Comparison of ENCODE assay signal across 11 mouse cellular contexts in the genomic region with DNA sequence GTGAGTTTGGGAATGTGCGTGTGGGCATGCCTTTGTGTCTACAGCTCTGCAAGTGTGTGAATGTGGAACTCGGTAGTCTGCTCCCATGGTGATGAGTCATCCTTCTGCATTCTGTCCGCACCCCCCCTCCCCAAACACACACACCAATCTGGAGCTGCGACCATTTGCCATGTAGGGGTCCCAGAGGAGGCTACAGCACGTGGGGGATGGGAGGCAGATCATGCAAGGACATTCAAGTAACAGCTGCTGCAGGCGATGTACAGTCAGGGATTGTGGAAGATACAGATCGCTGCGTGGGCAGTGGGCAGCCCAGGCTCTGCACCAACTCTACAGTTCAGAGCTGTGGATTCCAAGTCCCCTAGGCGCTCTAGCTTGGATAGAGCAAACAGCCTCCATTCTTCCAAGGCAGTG. TPM values are rescaled to one million over a fixed set of nuclear protein-coding genes. Genes with fewer than 3 reads are reported as not detected.
DNase-seq lines count a peak whose midpoint lies in the region; ATAC-seq lines count a peak whose summit lies in the region.
"Had no signal": no experiment of that assay in that cellular context is flagged by ENCODE, and none has a peak within 500 bp of the region (broad histone marks: within the 10 kb centered on the region; RNA-seq: fewer than 3 reads in every experiment).

No protein-coding gene starts in this region.

- no peaks in the 10 kb centered on the region for H3K36me3 ChIP-seq in embryonic facial prominence, embryonic 14.5 days (ENCODE audit: control insufficient read depth, insufficient read depth, low read length)
- H3K36me3 ChIP-seq in embryonic facial prominence, embryonic 10.5 days (replicated peaks), result no peaks in the 10 kb centered on the region
- no peaks in the 10 kb centered on the region for H3K36me3 ChIP-seq in midbrain, embryonic 10.5 days
- H3K36me3 ChIP-seq in kidney, embryonic 16.5 days (ENCODE audit: insufficient read depth, low read length), result no peaks in the 10 kb centered on the region
- H3K36me3 ChIP-seq in forebrain, embryonic 12.5 days (replicated peaks), result no peaks in the 10 kb centered on the region

- no peak overlapping the region for H3K4me2 ChIP-seq in embryonic facial prominence, embryonic 14.5 days (ENCODE audit: low read depth, low read length)
- no peak overlapping the region for H3K4me2 ChIP-seq in kidney, embryonic 16.5 days (replicated peaks; ENCODE audit: low read depth, low read length)
- H3K4me2 ChIP-seq in forebrain, embryonic 12.5 days, result no peak overlapping the region

- peaks cover 48% of the 10 kb centered on the region for H3K27me3 ChIP-seq in embryonic facial prominence, embryonic 14.5 days (replicated peaks; ENCODE audit: control insufficient read depth, insufficient read depth, low read length)
- H3K27me3 ChIP-seq in embryonic facial prominence, embryonic 10.5 days (replicated peaks; ENCODE audit: low read depth, poor library complexity, severe bottlenecking), result peaks cover 77% of the 10 kb centered on the region
- H3K27me3 ChIP-seq in midbrain, embryonic 10.5 days (ENCODE audit: low read depth, poor library complexity, severe bottlenecking), result peaks cover 78% of the 10 kb centered on the region
- peaks cover 42% of the 10 kb centered on the region for H3K27me3 ChIP-seq in kidney, embryonic 16.5 days (ENCODE audit: insufficient read depth, low read length)
- peaks cover 57% of the 10 kb centered on the region for H3K27me3 ChIP-seq in forebrain, embryonic 12.5 days

- no peak overlapping the region for H3K9ac ChIP-seq in embryonic facial prominence, embryonic 14.5 days (ENCODE audit: low read depth, low read length)
- no peak overlapping the region for H3K9ac ChIP-seq in kidney, embryonic 16.5 days (replicated peaks; ENCODE audit: low read length)
- no peak overlapping the region for H3K9ac ChIP-seq in forebrain, embryonic 12.5 days

- WGBS in embryonic facial prominence, embryonic 14.5 days, result 50% methylated on average over 9 of the region's 9 CpGs
- WGBS in embryonic facial prominence, embryonic 10.5 days, result 71% methylated on average over 9 of the region's 9 CpGs
- WGBS in midbrain, embryonic 10.5 days, result 61% methylated on average over 9 of the region's 9 CpGs
- WGBS in kidney, embryonic 16.5 days, result 54% methylated on average over 9 of the region's 9 CpGs
- WGBS in forebrain, embryonic 12.5 days, result 63% methylated on average over 9 of the region's 9 CpGs

- no peak overlapping the region for H3K27ac ChIP-seq in embryonic facial prominence, embryonic 14.5 days (replicated peaks; ENCODE audit: low read depth, low read length)
- H3K27ac ChIP-seq in embryonic facial prominence, embryonic 10.5 days (replicated peaks), result no peak overlapping the region
- H3K27ac ChIP-seq in midbrain, embryonic 10.5 days (replicated peaks), result peak overlapping the region; percentile 43; the same call in 1 of the 2 replicates
- no peak overlapping the region for H3K27ac ChIP-seq in kidney, embryonic 16.5 days (ENCODE audit: low read length)
- H3K27ac ChIP-seq in forebrain, embryonic 12.5 days, result no peak overlapping the region

- no peak overlapping the region for H3K4me3 ChIP-seq in embryonic facial prominence, embryonic 14.5 days (ENCODE audit: low read depth, low read length)
- H3K4me3 ChIP-seq in embryonic facial prominence, embryonic 10.5 days, result no peak overlapping the region
- H3K4me3 ChIP-seq in midbrain, embryonic 10.5 days, result no peak overlapping the region
- no peak overlapping the region for H3K4me3 ChIP-seq in kidney, embryonic 16.5 days (ENCODE audit: low read length)
- H3K4me3 ChIP-seq in forebrain, embryonic 12.5 days (replicated peaks), result no peak overlapping the region
- H3K4me3 ChIP-seq: erythroblast, embryonic 14.5 days; megakaryocyte, embryonic 14.5 days had no signal

- no peaks in the 10 kb centered on the region for H3K9me3 ChIP-seq in embryonic facial prominence, embryonic 14.5 days (ENCODE audit: control insufficient read depth, low read length)
- 0 out of 2 replicates have a peak, but pooled peaks cover 4% of the 10 kb centered on the region for H3K9me3 ChIP-seq in embryonic facial prominence, embryonic 10.5 days
- no peaks in the 10 kb centered on the region for H3K9me3 ChIP-seq in midbrain, embryonic 10.5 days (replicated peaks)
- H3K9me3 ChIP-seq in kidney, embryonic 16.5 days (ENCODE audit: low read length), result peaks cover 7% of the 10 kb centered on the region
- no peaks in the 10 kb centered on the region for H3K9me3 ChIP-seq in forebrain, embryonic 12.5 days

- H3K4me1 ChIP-seq in embryonic facial prominence, embryonic 14.5 days (ENCODE audit: control insufficient read depth, insufficient read depth, low read length), result peaks cover 7% of the 10 kb centered on the region; the same call in 1 of the 2 replicates
- peaks cover 21% of the 10 kb centered on the region for H3K4me1 ChIP-seq in embryonic facial prominence, embryonic 10.5 days
- H3K4me1 ChIP-seq in midbrain, embryonic 10.5 days, result peaks cover 28% of the 10 kb centered on the region
- peaks cover 12% of the 10 kb centered on the region for H3K4me1 ChIP-seq in kidney, embryonic 16.5 days (ENCODE audit: insufficient read depth, low read length)
- H3K4me1 ChIP-seq in forebrain, embryonic 12.5 days, result peaks cover 19% of the 10 kb centered on the region

- DNase-seq in embryonic facial prominence, embryonic 14.5 days (ENCODE audit: low spot score), result peak; percentile 18
- DNase-seq in embryonic facial prominence, embryonic 10.5 days (ENCODE audit: low spot score), result no peak
- peak; percentile 48 to 51 for DNase-seq in layer of hippocampus, adult 8-10 months (ENCODE audit: low spot score in 2 of 2)
- no peak for DNase-seq in midbrain, embryonic 10.5 days (ENCODE audit: low spot score)
- DNase-seq in right cerebral cortex, postnatal 14 days, result peak; percentile 65
- DNase-seq in kidney, adult 9 months, result no peak

- ATAC-seq in embryonic facial prominence, embryonic 14.5 days (ENCODE audit: low read depth), result peak; percentile 37; the same call in 1 of the 2 replicates
- ATAC-seq in kidney, embryonic 16.5 days (ENCODE audit: low FRiP score, low TSS enrichment), result no peak
- ATAC-seq in forebrain, embryonic 12.5 days (ENCODE audit: low FRiP score), result no peak

RNA-seq across cellular contexts. Expression of gene Hcrtr1, which starts 1.8 kb away (rescaled TPM):
- 0.19 and 0.30 TPM in 2 replicates for polyA plus RNA-seq in embryonic facial prominence, embryonic 14.5 days (2014; fragmentation: Nextera tagmentation; extraction: Ambion mirVana)
- polyA plus RNA-seq in embryonic facial prominence, embryonic 10.5 days (2016; fragmentation: Nextera tagmentation; extraction: Ambion mirVana), result 0.21 and 0.41 TPM in 2 replicates
- 1 to 10 TPM; 1.6 to 2.9 (median 2.4) TPM for total RNA-seq in layer of hippocampus, adult 8-10 months (2022)
- polyA plus RNA-seq in midbrain, embryonic 10.5 days (2016; fragmentation: Nextera tagmentation; extraction: Ambion mirVana), result 0.23 and 0.31 TPM in 2 replicates
- polyA plus RNA-seq in kidney, embryonic 16.5 days (2015; fragmentation: Nextera tagmentation; extraction: Ambion mirVana), result 0.19 and 0.31 TPM in 2 replicates
- polyA plus RNA-seq in forebrain, embryonic 12.5 days (2016; fragmentation: Nextera tagmentation; extraction: Ambion mirVana), result 0.10 TPM in 1 of 2 replicates, not detected in the other
- total RNA-seq: liver, adult 2 months had no signal
- polyA plus RNA-seq: erythroblast, embryonic 14.5 days had no signal

RNA-seq across cellular contexts. Expression of gene Tinagl1, which starts 33.9 kb away (rescaled TPM):
- 21.8 and 23.9 TPM in 2 replicates for polyA plus RNA-seq in embryonic facial prominence, embryonic 14.5 days (2014; fragmentation: Nextera tagmentation; extraction: Ambion mirVana)
- 10.7 and 12.3 TPM in 2 replicates for polyA plus RNA-seq in embryonic facial prominence, embryonic 10.5 days (2016; fragmentation: Nextera tagmentation; extraction: Ambion mirVana)
- 10 to 100 TPM in 3 of 4 experiments, 1 to 10 TPM in 1; 9.7 to 11.8 (median 11.0) TPM for total RNA-seq in layer of hippocampus, adult 8-10 months (2022)
- polyA plus RNA-seq in midbrain, embryonic 10.5 days (2016; fragmentation: Nextera tagmentation; extraction: Ambion mirVana), result 7.4 and 7.5 TPM in 2 replicates
- 71.2 and 93.4 TPM in 2 replicates for polyA plus RNA-seq in kidney, embryonic 16.5 days (2015; fragmentation: Nextera tagmentation; extraction: Ambion mirVana)
- 4.1 and 4.6 TPM in 2 replicates for polyA plus RNA-seq in forebrain, embryonic 12.5 days (2016; fragmentation: Nextera tagmentation; extraction: Ambion mirVana)

RNA-seq across cellular contexts. Expression of gene Pef1, which starts 38.6 kb away (rescaled TPM):
- polyA plus RNA-seq in embryonic facial prominence, embryonic 14.5 days (2014; fragmentation: Nextera tagmentation; extraction: Ambion mirVana), result 67.1 and 68.6 TPM in 2 replicates
- polyA plus RNA-seq in embryonic facial prominence, embryonic 10.5 days (2016; fragmentation: Nextera tagmentation; extraction: Ambion mirVana), result 69.2 and 73.2 TPM in 2 replicates
- 10 to 100 TPM; 60.4 to 74.7 (median 68.3) TPM for total RNA-seq in layer of hippocampus, adult 8-10 months (2022)
- 74.0 and 76.9 TPM in 2 replicates for polyA plus RNA-seq in midbrain, embryonic 10.5 days (2016; fragmentation: Nextera tagmentation; extraction: Ambion mirVana)
- 85.5 and 90.9 TPM in 2 replicates for polyA plus RNA-seq in kidney, embryonic 16.5 days (2015; fragmentation: Nextera tagmentation; extraction: Ambion mirVana)
- 60.4 and 61.4 TPM in 2 replicates for polyA plus RNA-seq in forebrain, embryonic 12.5 days (2016; fragmentation: Nextera tagmentation; extraction: Ambion mirVana)

Comparison
In these comparisons a context has a peak if more than half of its experiments do, and no peak if none do; other contexts are left out.
1. DNase-seq: peak in embryonic facial prominence, embryonic 14.5 days (single experiment), layer of hippocampus, adult 8-10 months (2 of 2) and right cerebral cortex, postnatal 14 days (single experiment); none in embryonic facial prominence, embryonic 10.5 days (single experiment), midbrain, embryonic 10.5 days (single experiment) and kidney, adult 9 months (single experiment).